Mouse (Mus musculus) right cerebral cortex, postnatal 36 days (tissue): ENCODE measurements around the gene Ephb2.

ENCODE experiments used
- DNase-seq, 2 experiments: peaks; one replicate each; pipeline ENCODE4 v3.0.0; 2022; ENCODE audit warnings: low spot score in 2 of 2, mixed read lengths in 1 of 2

Gene Ephb2

GRCm38 (mm10) chr4:136801463-136801862, 34.3 kb downstream of the Ephb2 start:
- no peak for DNase-seq

DNA sequence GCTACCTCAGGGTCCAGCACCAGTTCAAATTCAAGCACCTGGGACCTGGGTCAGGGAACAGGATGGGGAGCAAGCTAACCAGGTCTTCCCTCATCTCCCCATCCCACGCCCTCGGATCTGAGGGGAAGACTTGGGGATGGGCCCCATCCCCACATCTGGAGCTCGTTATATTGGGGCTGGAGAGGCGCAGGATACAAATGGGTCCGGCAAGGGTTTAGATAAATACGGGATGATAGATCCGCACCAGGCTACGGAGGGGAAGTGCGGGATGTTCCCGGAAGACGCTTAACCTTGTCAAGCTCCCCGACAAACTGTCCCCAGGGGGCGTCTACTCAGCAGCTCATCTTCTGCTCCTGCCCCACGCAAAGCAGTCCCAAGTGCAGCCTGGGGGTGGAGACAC, 35.4 kb downstream of the Ephb2 start:
- no peak for DNase-seq

DNA sequence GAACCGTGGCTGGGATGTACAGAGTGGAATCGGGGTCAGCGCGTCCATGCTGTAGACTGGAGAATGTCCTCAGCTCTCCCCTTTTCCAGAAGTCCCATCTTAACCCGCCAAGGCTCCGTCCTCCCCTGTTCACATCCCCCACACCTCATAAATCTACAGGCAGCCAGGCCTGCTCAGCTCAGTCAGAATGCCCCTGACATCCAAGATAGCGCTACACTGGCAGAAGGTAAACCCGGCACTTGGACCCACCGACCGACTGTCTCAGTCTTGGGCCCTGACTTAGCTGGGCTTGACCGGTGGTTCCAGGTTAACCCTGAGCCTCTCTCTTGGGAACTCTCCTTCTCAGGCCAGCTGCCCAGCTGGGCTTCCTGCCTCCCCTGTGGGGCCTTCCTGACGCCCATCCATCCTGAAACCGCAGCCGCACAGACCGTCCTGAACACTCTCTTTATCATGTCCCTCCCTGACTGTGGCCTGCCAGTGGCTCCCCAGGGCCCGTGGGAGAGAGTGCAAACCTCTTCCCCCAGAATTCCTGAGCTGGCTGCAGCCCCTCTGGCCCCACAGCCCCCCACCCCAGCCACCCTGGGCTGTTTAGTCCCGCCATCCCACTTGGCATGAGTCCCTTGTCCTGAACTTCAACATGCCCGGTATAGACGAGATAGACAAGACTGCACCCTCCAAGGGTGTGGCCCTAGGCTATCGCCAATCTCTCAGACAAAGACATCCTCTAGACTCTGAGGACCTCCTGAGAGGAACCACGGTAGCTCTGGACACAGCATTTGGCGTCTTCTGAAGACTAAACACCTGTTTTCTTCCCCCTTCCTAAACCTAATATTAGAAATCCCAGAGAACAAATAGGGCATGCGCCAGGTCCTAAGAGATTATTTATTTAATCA, 37.9 kb downstream of the Ephb2 start:
- no peak for DNase-seq

- DNase-seq = peak; percentile 77 to 87
Measured at GRCm38 (mm10) chr4:136793320-136793719, 42.5 kb downstream of the Ephb2 start.

DNA sequence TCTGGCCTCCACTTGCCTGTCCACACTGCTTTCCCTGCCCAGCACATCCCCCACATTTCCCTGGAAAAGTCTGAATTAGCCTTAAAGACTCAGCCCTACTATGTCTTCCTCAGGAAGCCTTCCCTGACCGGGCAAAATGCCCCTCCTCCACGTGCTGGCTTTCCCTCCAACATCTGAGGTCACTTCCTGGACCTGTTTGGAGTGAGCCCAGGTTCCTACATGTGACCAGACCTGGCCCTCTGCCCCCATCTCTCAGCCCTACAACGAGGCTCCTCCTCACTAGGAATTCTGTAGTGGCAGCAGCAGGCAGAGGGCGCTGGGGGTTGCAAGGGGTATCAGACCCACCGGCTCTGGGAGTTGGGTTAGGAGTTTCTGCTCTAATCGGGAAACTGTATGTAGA, 46.0 kb downstream of the Ephb2 start:
- DNase-seq = no peak

- DNase-seq = no peak
Measured at GRCm38 (mm10) chr4:136787357-136787756, 48.4 kb downstream of the Ephb2 start.

DNA sequence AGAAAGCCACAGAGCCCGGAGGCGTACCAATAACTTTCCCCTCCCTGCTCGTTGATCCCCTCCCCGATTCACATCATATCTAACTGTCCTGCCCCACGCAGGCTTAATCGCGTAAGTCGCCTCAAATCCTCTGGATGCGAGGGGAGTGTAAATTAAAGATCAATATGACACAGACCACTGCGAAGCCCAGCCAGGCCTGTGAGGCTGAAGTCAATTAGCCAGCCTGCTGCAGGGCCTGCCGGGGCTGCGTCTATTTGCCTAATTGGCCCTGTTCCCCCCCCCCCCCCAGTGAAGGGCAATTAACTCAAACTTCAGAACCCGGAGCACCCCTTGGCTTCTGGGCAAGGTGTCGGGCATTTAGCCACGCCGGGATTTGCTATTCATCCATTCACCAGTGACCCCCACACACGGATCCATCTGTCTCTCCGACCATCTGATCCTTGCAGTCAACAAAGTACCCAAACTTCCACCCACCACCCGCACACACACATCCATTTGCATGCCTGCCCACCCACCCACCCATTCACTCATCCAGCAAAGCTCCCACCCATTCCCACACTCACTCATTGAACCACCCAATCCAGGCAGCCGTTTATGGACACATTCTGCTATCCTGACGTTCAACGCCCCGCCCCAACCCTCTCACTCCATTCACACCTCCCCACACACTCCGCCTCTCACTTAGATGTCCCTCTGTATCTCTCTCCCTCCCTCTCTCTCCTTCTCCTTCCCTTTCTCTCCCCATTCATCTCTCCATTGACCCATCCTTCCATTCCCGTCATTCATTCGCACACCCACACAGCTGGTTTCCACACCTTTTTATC, 49.1 kb downstream of the Ephb2 start:
- peak; percentile 59 to 73 for DNase-seq

DNA sequence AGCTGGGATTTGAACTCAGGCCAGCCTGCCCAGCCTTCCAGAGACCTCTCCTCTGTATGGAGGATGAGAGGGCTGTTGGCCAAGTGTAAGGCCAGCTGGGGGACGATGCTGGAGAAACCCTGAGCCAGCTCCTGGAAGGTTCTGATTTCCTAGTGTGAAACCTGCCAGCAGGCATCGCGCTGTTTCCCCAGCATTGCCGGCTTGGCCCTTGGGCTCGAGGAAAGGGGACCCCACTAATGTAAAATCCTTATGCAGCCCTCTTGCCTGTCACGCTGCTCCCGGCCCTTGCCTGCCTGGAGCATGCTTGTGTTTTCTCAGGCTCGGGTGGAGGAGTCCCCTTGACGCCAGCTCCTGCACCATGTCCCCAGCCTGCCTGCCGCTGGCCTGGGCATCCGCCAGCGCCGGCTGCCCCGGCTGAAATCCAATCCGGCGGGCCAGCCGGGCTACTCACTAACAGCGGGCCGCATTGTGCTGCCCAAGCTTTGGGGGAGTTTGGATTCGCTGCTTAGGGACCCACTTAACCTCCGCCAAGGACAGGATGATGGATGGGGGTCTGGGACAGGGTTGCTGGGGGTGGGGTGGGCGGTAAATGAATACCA, 52.1 kb downstream of the Ephb2 start:
- peak in 1 of 2 experiments; percentile 27 for DNase-seq

GRCm38 (mm10) chr4:136782579-136782925, 53.2 kb downstream of the Ephb2 start:
- DNase-seq = no peak

DNA sequence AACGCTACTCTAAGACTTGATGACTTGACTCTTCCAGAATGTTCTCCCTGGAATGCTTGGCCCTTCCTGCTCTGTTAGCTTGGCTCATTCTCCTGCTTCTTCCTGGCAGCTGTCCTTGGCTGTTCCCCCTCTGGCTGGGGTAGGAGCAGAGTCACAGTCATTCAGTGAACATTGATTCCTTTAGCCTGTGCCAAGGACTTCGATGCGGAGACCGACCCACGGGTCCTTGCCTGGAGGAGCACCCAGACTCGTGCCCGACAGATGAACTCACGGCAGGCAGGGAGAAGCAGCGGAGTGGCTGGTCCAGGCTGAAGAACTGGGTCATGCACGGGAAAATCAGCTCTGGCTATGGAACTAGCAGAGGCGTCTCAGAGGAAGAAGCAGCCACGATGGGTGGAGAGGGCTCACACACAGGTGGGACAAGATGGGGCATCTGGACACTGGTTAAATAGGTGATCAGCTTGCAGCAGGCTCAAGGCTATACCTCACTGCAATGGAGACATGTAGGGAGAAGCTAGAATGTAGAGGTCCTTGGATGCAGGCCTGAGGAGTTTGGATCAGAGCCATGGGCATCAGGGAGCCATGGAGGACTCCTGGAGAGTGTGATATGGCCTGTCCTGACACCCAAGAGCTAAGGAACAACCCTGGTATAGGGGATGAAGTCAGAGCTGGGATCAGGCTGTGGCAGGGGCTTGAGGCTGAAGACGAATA, 53.8 kb downstream of the Ephb2 start:
- peak; percentile 28 for DNase-seq

DNA sequence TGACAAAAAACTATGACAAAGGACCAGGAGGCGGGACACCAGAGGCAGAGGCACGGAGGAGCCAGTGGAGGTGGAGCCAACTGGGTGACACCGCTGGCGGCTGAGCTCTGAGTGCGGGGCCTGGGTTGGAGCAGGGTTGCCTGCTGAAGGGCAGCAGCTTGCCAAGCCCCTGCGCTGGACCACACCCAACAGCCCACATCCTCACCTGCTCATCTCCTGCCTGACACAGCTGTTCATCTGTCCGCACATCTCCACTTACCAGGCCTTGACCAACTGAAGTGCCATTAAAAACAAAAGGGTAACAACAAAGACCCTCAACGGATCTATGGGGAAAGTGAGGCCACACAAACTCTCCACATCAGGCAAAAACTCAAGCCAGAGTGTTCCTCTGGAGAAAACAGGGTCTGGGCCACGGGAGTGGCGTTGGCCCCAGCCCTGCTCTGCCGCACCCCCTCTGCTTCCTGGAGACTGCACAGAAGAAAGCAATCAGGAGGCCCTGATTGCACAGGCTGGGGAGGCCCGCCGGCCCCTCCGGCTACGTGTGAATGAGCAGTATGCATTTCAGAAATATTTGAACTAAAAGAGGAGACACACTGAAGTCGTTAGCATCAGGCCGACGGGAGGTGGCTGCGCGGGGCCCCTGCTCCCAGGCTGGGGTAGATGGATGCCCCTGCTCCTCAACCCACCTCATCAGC, 55.4 kb downstream of the Ephb2 start:
- DNase-seq = no peak

GRCm38 (mm10) chr4:136779156-136779555, 56.6 kb downstream of the Ephb2 start:
- no peak for DNase-seq

DNA sequence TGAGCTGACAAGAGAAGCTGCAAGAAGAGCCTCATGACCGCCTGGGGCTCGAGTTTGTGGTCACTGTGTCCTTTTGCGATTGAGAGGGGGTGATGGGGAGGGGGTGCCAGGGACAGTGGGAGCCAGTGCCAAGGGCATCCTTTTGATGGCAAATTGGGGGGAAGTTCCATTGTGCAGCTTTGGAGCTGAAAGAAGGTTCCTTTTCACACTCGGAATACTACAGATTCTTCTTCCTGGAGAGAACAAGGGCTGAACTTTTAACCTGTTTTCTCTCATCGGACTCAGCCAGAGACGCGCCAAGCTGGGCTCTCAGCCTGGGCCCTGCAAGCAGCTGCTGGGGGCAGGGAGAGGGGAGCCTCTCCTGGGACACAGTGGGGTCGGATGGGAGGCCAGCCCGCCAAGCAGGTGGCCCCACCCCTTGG, 59.3 kb downstream of the Ephb2 start:
- no peak for DNase-seq

DNA sequence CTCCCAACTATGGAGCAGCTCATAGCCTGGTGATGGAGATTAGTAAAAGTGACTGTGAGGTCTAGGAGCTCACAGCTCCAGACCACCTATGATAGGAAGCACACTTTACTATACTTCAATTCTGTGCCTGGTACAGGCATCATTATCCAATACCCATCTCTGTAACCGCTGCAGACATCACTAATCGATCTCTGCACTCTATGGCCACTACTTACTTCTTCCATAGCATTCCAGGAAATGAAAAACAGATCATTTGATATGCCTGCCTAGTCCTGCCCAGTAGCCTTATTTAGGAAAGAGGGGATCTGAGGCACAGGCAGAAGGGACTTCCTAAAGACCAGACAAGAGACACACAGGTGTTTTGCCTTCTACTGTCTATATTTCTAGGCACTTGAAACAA, 59.9 kb downstream of the Ephb2 start:
- DNase-seq = no peak

DNA sequence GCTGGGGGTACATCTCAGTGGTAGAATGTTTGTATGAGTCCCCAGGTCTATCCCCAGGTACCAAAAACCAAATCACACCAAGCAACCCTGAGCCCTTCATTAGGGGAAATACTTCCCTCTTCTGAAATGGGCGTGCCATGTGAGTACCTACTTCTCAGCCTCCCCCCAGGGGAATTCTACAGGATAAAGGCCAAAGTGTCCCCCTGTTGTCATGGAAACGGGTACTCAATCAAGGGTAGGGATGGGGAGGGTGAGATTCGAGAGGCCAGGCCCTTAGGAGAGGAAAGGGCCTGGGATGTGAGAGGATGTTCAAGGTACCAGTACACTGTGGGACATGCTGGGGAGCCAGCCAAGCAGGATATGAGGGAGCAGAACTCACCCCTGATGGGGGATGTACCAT, 61.6 kb downstream of the Ephb2 start:
- no peak for DNase-seq

- no peak for DNase-seq
Measured at GRCm38 (mm10) chr4:136772952-136773584, 62.7 kb downstream of the Ephb2 start.

DNA sequence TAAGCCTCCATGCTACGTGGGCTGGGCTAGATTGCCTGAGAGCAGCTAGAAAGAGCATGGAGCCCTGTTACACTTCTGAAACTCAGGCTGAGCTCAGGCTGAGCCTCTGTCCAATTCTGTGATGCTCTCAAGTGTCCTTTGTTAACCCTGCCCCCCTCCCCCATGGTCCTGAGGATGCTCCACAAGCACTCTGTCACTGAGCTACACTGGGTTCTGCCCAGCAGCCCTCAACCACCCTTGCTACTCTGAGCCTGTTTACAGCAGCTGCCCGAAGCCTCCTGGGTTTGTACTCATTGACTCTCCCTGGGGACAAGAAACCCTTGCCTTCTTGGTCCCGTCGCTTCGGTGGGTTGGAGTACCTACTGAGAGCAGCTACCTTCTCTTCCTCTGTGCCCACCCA, 63.5 kb downstream of the Ephb2 start:
- DNase-seq = no peak

DNA sequence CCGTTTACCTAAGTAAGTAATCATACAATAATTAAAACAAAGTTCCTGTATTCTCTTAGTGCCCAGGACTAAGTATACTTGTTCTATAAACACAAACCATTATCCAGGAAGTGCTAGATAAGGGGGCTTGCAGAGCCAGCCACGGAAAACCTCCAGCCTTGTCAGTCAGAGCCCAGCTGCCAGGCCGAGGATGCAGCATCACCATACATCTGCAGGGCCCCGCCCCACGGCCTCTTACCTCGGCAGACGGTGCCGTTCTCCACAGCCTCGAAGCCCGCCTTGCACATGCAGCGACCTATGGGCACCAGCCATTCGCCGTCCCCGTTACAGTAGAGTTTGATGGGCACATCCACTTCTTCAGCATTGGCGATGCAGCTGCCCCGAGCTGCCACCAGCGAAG, 65.1 kb downstream of the Ephb2 start:
- DNase-seq = no peak

- no peak for DNase-seq
Measured at GRCm38 (mm10) chr4:136768499-136768898, 67.3 kb downstream of the Ephb2 start.

- DNase-seq = no peak
Measured at GRCm38 (mm10) chr4:136765080-136765479, 70.7 kb downstream of the Ephb2 start.

DNA sequence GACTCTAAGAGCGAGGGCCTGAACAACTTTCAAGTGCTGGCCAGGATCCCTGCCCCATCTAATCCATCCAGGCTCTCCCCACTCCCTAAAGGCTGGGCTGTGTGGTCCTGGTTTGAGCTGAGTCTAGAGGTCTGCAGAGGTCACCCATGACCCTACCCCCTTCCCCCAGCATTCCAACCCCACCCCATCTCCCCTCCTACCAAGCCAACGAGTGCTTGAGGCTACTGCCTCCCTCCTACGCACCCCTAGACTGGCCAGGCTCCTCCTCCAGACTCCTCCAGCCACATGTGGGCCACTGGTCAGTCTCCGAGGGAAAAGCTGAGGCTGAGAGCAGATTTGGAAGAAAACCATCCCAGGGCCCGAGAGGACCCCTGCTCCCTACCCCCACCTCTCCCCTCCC, 72.4 kb downstream of the Ephb2 start:
- no peak for DNase-seq
